Mouse (Mus musculus) 416B (cell line): ENCODE results near the gene Echs1.

Experiments used
- DNase-seq: peaks from one replicate; pipeline ENCODE4 v3.0.0; 2011; ENCODE audit warnings: low read depth

Gene Echs1

GRCm38 (mm10) chr7:140116329-140117054 lies at the start of gene Echs1:
Gene Echs1, minus strand, starts transcription at chr7:140116476.
- peak; percentile 96 for DNase-seq

- DNase-seq: no peak
Measured at GRCm38 (mm10) chr7:140164664-140165063, 48.4 kb upstream of the Echs1 start, which contains the start of gene Olfr522. Gene Olfr522, minus strand, starts transcription at chr7:140164764.

- DNase-seq: no peak
Measured at GRCm38 (mm10) chr7:140160363-140160762, 44.1 kb upstream of the Echs1 start.

GRCm38 (mm10) chr7:140154218-140154927 lies 38.1 kb upstream of the Echs1 start, which contains the start of gene Sprn:
Gene Sprn, minus strand, starts transcription at chr7:140154877.
- no peak for DNase-seq

- no peak for DNase-seq
Measured at GRCm38 (mm10) chr7:140153829-140154217, 37.5 kb upstream of the Echs1 start.

GRCm38 (mm10) chr7:140153383-140153782 lies 37.1 kb upstream of the Echs1 start:
- DNase-seq: no peak

- no peak for DNase-seq
Measured at GRCm38 (mm10) chr7:140144550-140144949, 28.3 kb upstream of the Echs1 start.

GRCm38 (mm10) chr7:140141350-140141749 lies 25.1 kb upstream of the Echs1 start:
- DNase-seq: peak; percentile 84

GRCm38 (mm10) chr7:140138021-140138310 lies 21.7 kb upstream of the Echs1 start:
- no peak for DNase-seq

GRCm38 (mm10) chr7:140137135-140138020 lies 21.1 kb upstream of the Echs1 start, which contains the start of gene Mtg1:
Gene Mtg1, plus strand, starts transcription at chr7:140137564.
- peak; percentile 96 for DNase-seq

- peak; percentile 35 for DNase-seq
Measured at GRCm38 (mm10) chr7:140135106-140135770, 19.0 kb upstream of the Echs1 start.

GRCm38 (mm10) chr7:140134033-140134432 lies 17.8 kb upstream of the Echs1 start:
- peak; percentile 79 for DNase-seq

GRCm38 (mm10) chr7:140132184-140132583 lies 15.9 kb upstream of the Echs1 start:
- DNase-seq: peak; percentile 85

- DNase-seq: no peak
Measured at GRCm38 (mm10) chr7:140127911-140128310, 11.6 kb upstream of the Echs1 start.

GRCm38 (mm10) chr7:140126934-140127333 lies 10.7 kb upstream of the Echs1 start:
- DNase-seq: no peak

GRCm38 (mm10) chr7:140126022-140126350 lies 9.7 kb upstream of the Echs1 start:
- DNase-seq: no peak

GRCm38 (mm10) chr7:140125278-140126021 lies 9.2 kb upstream of the Echs1 start:
- DNase-seq: peak; percentile 97

GRCm38 (mm10) chr7:140124382-140124781 lies 8.1 kb upstream of the Echs1 start:
- DNase-seq: no peak

- DNase-seq: peak; percentile 48
Measured at GRCm38 (mm10) chr7:140122765-140123164, 6.5 kb upstream of the Echs1 start.

- peak; percentile 93 for DNase-seq
Measured at GRCm38 (mm10) chr7:140121338-140121910, 5.1 kb upstream of the Echs1 start.

- no peak for DNase-seq
Measured at GRCm38 (mm10) chr7:140120484-140120883, 4.2 kb upstream of the Echs1 start.
